Mouse (Mus musculus) embryo, embryonic 9.5 days (tissue): Measurements from ENCODE around the gene Fer.

Experiments
- DNase-seq: peaks from one replicate; pipeline ENCODE4 v3.0.0-alpha.2; 2017; ENCODE audit errors: extremely low spot score

Fer gene

DNA sequence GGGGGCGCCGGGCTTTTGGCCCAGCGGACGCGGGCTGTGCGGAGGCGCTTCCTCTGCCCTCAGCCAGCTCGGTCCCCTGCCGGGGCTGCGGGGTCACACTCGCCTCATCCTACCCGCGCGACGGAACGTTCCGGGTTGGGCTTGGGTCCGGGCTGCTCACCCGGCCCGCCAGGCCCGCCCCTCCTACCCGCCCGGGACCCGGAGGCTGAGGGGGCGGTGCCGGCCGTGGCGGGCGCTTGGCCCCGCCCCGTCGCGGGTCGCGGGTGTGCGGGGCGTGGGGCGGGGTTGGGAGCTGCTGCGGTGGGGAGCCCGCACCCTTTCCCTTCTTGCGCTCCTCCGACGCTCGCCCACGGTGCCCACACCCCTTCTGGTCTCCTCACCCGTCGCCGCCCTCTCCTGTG, 1.3 kb downstream of the Fer start:
- no peak for DNase-seq

DNA sequence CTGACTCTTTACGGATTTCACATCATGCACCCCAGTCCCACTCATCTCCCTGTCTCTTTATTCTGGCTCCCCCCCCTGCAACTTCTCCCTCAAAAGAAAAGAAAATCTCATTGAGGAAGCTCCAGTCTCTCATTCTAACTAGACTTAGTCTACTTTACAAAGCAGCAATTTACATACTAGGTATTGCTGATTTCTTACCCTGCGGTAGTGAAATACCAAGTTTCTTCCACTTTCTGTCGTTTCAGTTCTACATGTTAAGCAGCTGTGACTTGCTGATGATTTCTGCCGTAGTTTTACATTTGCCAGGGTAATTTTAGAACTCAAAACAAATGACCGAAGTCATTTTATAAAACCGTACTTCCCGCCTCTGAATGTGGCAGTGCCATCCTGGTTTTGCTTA, 8.9 kb downstream of the Fer start:
- no peak for DNase-seq

- DNase-seq: no peak
These were observed 16.0 kb downstream of the Fer start for GRCm38 (mm10) chr17:63878889-63879288.

- DNase-seq: no peak
These were observed 17.1 kb downstream of the Fer start for GRCm38 (mm10) chr17:63880009-63880408.

DNA sequence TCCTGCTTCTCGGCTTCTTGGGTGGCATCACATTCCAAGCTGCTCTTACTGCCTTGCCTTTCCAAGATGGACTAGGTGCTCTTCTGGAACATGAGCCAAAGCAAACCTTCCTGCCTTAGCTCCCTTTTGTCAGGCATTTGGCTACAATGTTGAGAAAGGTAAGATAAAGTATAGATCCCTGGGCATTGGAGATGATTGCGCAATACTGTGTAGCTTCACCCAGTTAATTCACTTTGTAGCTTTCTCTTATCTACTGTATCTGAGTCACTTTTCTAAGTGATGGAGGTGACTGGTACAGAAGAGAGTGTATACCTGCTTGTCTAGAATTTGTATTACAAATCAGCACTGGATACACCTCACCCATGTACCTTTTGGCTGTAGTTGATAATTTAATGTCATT, 24.1 kb downstream of the Fer start:
- no peak for DNase-seq

DNA sequence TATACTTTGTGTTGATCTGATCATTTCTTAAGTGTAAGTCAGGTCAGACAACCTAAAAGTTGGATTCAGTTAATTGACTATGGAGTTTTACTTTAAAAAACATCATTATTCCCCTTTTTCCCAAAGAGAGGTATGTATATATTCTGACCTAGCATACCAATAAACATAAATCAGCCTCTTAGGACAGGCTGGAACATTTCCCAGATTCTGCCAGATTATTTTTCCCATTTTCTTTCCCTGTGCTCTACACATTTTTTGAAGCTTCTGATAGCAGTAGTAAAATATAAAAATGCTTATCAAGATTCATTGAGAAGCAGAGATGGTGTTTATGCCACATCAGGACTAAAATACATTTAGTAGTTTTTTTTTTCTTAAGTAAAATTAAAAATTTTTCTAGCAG, 27.7 kb downstream of the Fer start:
- no peak for DNase-seq

GRCm38 (mm10) chr17:63895829-63896228, 33.0 kb downstream of the Fer start:
- no peak for DNase-seq

GRCm38 (mm10) chr17:63897050-63897449, 34.2 kb downstream of the Fer start:
- no peak for DNase-seq

GRCm38 (mm10) chr17:63909297-63909696, 46.4 kb downstream of the Fer start:
- DNase-seq: no peak

- no peak for DNase-seq
These were observed 58.8 kb downstream of the Fer start for GRCm38 (mm10) chr17:63921601-63922203.

- DNase-seq: no peak
These were observed 62.7 kb downstream of the Fer start for GRCm38 (mm10) chr17:63925581-63925980.

GRCm38 (mm10) chr17:63930634-63931033, 67.8 kb downstream of the Fer start:
- DNase-seq: no peak

DNA sequence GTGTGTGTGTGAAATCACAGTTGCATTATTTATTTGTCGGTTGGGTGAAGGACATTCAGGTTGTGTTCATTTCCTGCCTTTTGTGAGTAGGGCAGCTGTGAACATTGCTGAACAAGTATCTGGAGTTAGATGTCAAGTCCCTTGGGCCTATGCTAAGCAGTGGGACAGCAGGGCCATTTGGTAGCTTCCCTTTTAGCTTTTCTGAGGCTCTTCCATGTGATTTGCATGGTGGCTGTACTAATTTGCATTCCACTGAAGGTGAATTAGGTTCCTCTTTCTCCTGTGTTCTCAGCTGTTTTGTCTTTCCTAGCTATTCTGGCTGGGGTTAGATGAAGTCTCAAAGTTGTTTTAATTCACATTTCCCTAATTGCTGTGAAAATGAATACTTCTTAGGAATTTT, 68.7 kb downstream of the Fer start:
- DNase-seq: no peak

DNA sequence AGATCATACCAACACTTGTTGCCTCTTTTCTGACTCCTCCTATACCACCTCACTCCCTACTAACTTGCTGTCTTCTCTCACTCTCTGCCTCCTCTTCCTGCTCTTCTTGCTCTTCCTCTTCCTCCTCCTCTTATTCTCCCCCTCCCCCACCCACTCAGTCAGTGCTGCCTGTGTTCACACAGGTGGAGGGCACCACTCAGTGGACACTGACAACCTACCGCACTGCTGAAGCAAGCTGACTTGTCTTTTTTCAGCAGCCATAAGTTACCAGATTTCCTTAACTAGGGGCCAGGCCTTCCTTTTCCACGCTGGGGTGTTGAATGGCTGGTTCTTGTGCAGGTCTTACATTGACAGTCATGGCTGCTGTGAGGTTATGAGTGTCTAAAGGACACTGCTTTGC, 72.5 kb downstream of the Fer start:
- DNase-seq: no peak

GRCm38 (mm10) chr17:63937886-63938285, 75.0 kb downstream of the Fer start:
- DNase-seq: no peak

DNA sequence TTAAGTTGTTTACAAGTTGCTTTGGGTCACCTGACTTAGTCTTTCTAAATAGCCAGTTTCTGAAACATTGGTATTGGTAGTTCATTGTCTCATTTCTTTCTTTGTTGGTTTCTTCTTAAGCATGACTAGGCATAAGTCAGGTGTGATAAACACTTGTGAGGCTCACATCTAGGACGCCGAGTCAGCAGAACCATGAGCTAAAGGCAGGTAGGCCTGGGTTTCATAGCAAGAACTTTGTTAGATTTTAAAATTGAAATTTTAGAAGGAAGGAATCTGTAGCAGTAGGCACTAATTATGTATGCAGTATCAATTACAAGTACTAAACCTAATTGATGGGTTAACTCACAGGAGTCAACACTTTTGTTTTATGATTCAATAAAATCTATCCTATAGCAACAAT, 83.9 kb downstream of the Fer start:
- DNase-seq: no peak

DNA sequence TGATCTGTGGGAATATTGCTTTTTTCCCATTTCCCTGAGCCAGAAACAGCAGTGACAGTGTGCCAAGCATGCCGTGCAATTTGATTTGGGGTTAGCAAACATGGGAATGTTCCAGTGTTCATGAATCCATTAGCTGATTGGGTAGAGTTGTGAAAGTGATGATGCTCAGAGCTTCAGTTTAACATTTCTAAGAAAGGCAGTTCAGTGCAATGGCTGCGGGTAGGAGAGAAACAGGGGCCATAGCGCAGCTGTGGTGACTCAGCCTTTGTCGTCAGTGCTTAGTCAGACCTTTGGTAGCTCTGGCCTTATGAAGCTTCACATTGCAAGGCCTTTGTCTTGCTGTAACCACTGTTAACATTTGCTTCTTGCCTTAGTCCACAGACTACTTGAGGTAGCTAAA, 85.9 kb downstream of the Fer start:
- DNase-seq: no peak

DNA sequence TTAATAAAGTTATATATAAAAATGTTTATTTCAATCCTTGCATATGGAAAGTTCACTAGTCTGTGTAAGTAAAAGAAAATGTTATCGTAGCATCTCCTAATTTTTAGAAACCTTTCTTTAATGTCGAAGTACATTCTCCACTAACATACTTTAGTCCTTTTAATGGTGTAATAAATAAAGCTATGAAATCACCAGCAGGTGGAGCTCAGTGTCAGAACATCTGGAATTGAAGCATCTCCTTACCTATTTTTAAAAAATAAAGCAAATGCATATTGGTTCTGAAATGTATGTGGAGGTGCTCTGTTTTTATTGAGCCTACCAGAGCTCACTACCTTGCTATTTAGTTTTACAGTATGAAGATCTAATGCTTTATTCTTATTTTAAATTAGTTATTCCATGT, 88.6 kb downstream of the Fer start:
- DNase-seq: no peak

- DNase-seq: no peak
These were observed 104.2 kb downstream of the Fer start for GRCm38 (mm10) chr17:63967091-63967490.

- no peak for DNase-seq
These were observed 106.6 kb downstream of the Fer start for GRCm38 (mm10) chr17:63969448-63969847.

DNA sequence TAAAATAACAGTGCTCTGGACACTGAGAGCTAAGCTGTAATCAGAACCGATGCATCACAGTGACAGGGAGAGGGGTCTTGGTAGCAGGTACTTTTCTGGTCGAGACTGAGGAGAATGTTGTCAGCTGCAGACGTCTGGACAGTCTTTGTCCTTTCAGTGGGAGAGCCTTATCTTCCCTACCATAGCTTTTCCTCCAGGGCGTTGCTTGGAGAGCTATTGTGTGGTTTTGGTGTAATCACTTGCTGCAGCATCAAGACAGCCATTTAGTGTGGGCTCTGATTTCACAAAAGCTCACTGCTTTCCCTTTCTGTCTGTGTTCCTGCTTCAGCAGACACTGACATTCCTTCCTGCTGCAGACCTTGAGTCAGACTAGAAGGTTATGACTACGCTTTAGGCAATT, 107.4 kb downstream of the Fer start:
- no peak for DNase-seq

GRCm38 (mm10) chr17:63970939-63971338, 108.1 kb downstream of the Fer start:
- no peak for DNase-seq

DNA sequence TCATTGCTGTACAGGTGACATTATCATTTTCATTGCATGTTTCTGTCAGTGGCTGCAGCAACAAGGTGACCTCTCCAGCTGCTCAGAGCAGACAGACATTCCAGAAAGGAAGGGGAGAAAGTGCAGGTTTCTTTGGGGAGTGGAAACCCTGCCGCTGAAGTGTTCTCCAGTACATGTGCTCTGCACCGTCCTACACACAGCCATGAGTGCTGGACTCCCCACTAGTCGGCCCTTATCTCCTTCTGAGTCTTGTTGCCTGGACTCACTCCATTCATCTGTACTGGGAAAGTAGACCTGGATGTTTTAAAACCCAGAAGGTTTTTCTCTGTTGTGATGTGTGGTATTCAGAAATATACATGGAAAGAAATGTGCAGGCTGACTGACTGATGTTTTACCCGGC, 109.3 kb downstream of the Fer start:
- no peak for DNase-seq

GRCm38 (mm10) chr17:63973806-63974205, 110.9 kb downstream of the Fer start:
- DNase-seq: no peak

DNA sequence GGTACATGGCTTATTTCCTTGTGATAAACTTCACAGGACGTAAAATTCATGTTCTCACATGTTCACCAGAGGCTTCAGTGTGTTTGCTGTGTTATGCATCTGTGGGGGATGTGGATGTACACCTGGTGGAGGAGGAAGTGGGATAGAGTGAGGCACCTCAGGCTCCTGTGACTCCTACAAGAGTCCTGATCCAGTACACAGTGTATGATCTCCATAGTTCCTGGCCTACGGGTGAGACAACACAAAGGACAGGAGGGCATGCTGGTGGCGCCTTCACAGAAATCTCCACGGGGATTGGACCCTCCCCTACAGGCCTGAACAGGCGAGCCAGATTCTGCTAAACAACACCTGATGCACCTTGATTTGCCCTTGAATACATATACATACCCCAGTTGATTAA, 111.4 kb downstream of the Fer start:
- DNase-seq: no peak
